Mouse (Mus musculus) layer of hippocampus, postnatal 14 days (tissue): ENCODE measurements at regions not wholly inside any gene's neighbourhood (a gene's known extent, or its start where the extent isn't known, plus 50 kb on each side); places are given as distances from the start of the nearest gene placed in this dataset.

Source experiments
- DNase-seq, 2 experiments: peaks; one replicate each; pipeline ENCODE4 v3.0.0; 2021 to 2022; ENCODE audit warnings: low spot score in 2 of 2, mixed read lengths in 1 of 2

DNA sequence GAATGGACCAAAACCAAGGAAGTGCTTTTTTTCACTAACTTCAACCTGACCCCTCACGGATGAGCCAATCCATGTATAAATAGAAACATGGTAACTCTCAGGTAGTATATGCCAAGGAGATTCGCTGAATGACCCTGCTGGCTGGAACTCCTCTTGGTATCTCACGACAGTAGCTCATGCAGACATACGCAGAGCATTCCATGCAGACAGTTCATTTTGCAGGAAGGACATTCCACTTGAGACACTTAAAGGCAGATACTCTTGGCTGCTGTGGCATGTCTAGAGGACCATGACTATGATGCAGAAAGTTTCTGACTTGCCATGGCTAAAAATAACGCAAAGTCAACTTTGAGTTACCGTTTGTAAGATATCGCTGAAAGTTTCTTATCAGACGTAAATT is 195.6 kb upstream of the Pitx2 start:
- no peak for DNase-seq

DNA sequence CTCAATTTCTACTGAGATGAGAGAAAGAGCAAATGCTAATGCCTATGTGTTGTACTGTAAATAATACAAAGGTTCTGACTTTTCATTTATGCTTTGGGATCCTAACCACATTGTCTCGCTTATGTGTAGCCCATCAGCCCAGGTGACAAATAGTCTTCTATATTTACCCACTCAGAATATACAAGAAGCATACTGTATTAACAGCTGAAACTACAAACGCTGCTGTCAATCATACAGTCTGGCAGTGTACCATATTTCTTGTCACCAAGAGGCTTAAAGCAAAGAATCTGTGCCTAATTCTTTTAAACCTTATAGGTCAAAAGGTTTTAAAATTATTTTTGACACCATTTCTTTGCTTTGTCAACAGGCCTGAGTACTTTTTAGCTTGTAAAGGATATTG is 160.8 kb upstream of the Pitx2 start:
- DNase-seq, result no peak

DNA sequence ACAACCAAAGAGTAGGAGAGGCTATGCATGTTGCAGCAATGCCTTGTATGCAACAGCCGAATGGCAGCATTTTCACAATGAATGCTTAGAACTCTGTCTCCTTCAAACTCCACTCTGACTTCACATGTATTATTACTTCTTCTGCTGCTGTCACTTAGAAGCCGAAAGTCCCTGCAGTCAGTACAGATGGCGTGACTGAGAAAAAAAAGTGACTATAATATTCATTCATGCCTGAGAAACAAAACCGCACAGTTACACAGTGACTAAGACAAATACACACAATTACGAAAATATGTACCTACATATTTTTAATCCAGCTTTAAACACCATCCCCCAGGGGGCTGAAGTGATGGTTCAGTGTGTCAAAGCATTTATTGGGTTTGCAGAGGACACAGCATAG is 154.8 kb upstream of the Pitx2 start:
- DNase-seq, result no peak

DNA sequence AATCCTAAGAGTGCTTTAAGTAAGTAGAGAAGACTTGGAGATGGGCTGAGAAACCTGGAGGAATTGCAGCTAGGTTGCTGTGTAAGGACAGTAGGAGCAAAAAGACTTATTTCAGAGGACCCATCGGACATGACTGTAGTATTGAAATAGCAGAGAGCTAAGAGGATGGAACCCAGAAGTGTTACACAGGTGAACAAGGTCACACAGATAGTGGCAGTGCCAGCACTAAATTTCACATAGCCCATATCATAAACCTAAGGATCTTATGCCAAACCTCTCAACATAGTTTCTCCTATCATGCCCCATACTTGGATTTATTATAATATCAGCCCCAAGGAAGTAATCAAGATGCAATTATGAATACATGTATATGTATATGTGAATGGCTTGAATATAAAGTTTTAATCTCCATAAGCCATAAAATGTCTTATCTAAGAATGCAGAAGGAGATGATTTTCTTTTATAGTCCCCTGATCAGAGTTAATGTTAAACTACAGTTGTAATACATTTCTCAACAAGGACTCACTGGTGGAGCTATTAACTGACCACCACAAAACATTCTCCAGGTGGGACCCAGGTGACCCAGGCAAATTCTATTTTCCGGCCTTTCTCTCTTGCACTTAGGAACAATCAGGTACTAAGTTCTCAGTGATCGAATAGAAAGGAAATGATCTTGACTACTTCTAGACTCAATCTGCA is 149.6 kb upstream of the Pitx2 start:
- DNase-seq, result no peak

DNA sequence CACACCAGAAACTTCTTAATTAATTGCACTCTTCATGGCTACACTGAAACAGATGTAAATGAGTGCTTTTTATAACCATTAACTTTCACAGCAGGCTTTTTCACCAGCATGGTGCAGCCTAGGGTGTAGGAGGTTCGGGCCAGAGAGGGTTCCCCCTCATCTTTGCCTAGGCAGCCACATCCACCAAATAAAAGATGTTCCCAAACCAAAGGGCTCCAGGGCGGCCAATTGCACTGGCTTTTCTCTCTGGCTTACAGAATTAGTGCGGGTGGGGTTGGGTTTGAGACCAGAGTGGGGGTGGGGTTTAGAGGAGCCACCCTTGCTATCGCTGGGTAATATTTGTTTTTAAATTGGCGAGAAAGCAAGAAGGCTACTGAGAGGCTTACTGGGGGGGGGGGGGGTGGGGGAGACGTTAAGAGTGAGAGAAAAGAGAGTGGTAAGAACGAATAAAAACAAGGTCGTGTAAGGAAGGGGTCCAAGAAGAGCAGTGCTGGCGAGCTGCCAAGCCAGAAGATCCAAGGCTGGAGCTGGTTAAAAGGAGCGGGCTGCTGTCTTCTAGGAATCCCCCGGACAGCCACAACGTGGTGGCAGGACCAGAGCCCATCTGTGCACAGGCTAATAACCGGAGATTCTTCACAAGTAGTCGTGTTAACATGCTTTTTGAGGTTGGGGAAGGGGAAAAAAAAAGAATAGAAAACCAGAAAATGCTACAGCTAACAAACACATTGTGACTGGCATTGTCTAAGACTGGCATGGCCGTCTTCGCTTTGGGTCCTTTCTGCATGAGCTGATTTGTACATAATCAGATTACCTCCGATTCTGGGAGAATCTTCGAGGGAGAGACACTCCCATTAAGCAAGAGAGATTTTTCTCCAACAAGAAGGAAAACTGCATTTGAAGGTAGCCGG is 134.0 kb upstream of the Pitx2 start:
- DNase-seq, result no peak

DNA sequence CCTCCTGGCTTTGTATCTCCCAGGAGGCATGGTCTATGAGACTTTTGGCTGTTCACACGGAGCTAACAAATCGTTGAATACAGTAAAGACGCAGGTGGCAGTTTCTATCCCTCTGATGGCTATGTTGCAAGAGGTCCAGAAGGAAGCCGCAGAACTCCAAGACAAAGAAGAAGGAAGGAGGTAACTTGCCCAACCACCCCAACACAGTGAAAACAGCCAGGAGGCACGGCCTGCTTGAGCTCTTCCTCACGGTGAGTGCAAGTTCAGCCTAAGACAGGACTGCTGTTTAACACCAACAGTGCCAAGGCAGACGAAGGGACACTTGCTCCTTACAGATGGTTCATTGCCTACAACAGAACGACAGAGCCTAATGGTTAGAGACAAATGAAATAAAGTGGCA is 130.0 kb upstream of the Pitx2 start:
- no peak for DNase-seq

DNA sequence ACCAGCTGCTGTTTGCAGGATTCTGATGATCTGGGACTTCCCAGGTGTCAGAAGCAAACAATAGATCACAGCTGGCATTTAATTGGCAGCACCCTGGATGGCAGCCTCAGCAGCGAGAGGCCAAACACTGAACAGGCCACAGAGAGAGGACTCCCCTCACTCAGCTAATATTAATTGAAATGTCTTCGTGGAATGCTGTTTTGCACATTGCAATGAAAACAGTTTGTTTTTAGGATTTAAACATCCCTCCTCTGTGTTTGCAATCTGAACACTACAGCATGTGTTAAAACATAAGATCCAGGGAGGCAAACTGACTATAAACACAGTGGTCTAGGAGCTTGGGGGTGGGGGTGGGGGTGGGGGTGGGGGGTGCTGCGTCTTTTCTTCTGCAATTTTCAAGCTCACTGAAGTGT is 129.2 kb upstream of the Pitx2 start:
- DNase-seq, result no peak

DNA sequence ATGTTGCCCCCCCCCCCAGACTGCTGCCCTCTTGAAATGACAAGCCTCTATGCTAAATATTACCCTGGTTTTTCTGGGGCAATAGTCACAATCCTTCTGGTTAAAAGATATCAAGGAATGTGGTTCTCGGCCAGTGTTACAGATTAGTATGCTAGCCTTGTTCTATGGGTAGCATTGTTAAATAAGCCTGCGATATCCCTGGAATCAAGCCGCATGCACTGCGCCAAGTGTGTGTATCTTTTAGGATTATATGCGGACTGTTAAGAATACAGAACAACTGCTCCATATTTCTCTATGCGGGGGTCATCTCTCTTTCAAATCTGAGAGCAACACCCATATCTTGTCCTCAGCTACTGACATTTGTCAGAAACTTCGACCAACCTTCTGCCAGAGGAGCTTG is 128.7 kb upstream of the Pitx2 start:
- DNase-seq, result no peak

DNA sequence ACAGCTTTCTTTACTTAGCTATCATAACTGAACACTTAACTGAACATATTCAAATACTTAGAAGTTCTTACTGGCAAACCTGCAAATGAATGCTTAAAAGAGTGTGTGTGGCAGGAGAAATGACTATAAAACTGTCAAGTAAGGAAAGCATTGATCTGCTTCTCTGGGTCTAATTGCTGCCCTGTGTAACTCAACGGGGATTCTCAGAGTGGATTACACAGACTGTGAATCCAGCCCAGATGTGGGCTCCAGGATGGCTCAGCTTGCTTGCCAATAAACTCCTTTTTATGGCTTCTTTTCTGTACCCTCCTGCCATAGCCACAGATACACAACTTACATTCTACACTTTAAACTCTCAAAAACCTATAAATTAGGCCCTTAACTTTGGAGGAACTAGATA is 123.3 kb upstream of the Pitx2 start:
- DNase-seq, result no peak

DNA sequence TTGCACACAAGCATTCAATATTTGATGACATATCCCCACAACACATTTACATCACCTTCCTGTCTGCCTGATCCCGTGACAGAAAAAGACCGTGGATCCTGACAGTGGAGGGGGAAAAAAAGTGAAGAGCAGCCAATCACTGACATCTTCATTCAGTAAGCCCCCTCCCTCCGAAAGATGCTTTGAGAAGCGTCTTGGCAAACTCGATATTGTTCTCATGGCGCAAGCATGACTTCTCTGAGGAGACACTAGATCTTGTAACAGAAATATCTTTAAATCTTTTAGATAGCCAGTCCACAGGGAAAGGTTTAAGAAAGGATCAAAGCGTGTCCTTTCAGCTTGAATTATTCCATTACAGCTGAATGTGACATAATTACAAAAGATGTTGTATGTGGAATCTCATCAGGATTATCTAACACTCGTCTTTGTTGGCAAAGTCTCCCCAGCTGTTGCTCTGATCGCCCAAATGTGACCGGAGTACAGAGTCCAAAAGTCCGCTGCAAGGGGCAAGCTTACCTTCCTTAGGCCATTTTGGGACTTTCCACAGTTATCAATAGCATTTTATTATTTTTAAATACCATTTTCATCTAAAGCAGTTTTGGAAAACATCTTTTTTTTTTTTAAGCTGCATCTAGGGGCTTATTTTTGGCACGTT is 95.8 kb upstream of the Pitx2 start:
- no peak for DNase-seq

DNA sequence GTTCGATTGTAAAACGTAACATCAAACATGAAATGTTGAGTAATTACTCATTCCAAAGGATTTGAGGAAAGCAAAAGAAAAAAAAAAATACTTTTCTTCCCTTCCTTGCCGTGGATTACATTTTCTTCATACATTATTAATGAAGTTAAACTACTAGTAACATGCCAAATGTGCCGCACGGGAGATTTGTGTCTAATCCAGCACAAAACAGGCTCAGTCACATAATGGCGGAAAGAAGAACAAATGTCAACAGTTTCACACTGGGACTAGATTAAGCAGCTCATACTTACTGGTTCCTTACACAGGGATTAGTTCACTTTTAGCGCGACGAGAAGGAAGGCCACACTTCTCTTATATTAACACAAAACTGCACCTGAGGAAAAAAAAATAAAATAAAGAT is 94.9 kb upstream of the Pitx2 start:
- no peak for DNase-seq

DNA sequence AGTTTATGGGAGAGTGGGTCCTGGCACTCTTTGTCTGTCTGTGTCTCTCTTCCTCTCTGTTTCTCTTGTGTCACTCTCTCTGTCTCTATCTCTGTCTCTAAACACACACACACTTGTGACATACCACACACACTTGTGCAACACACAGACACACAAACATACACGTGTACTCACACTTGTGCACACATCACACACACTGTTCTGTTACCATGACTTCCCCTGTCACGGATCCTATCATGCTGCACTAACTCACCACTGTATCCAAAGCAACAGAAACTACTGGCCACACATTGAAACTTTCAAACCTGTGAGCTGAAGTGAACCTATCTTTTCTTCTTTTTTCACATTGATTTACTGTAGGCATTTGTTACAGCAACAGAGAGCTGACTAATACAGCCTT is 93.5 kb upstream of the Pitx2 start:
- no peak for DNase-seq

DNA sequence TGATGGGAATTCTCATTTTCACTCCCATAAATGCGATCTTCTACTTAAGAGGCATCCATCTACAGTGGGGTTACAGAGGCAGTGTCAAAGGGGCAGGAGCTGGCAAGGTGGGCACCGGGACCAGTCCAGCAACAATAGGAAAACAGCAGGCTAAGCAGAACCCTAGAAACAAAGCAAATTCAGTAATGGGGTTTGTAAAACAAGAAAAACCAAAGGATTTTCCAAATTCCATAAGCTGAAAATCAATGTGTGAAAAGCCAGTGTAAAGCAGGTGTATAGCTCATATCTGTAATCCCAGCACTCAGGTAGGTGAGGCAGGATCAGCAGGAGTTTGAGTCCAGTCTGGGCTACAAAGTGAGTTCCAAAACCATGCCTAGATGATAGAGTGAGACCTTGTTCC is 69.2 kb upstream of the Pitx2 start:
- no peak for DNase-seq

DNA sequence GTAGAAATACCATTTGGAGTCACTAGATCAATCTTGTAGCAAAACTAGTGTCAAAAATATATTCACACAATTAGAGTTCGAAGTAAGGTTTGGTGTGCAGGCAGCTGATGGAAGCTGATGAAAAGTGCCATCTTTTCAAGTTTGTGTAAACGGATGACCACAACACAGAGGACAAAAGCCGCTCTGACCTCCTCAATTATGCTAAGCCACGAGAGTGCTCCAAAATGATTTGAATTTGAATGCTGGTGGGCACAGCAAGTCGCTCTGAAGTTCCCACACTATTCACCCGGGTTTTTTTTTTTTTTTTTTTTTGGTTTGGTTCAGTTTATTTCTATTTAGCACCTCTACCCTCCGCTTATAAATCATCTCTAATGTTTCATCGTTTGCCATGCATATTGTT is 68.5 kb upstream of the Pitx2 start:
- no peak for DNase-seq

DNA sequence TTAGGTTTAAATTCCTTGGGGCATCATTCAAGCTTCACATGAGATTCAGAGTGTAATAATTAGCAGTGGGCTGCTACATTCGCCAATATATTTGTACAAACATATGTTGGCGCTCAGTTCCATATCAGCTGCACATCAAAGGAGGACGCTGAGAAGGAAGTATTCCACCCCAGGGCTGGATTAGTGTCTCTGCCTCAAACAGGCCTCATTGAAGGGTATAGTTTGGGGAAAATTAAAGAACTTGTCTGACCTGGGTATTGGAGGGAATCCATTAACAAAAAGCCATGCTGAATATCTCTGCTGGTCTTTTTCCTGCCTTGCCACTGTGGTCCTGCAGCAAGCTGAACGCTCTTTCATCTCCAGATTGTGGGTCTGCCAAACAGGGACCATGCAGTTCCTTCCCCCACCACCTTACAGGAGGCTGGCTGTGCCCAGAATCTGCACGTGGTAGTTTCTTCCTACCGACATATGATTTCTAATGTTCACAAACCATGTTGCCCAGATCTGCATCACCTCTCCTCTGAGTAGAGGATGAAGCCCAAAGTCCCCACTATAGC is 67.7 kb upstream of the Pitx2 start:
- no peak for DNase-seq
